Mouse (Mus musculus) olfactory bulb, adult 2 months (tissue): ENCODE measurements at regions not wholly inside any gene's neighbourhood (a gene's known extent, or its start where the extent isn't known, plus 50 kb on each side); places are given as distances from the start of the nearest gene placed in this dataset.

Source experiments
- CTCF ChIP-seq: fragments of 200-500 bp; IDR thresholded peaks from 2 replicates; pipeline ENCODE4 v1.5.1; 2012; ENCODE audit warnings: low read depth, mild to moderate bottlenecking, low read length, moderate library complexity; ENCODE audit not compliant: insufficient read depth
- POLR2A ChIP-seq: fragments of 200-500 bp; IDR thresholded peaks from 2 replicates; pipeline ENCODE4 v1.6.1; 2012; ENCODE audit warnings: mild to moderate bottlenecking, low read depth, low read length, moderate library complexity; ENCODE audit not compliant: insufficient read depth

DNA sequence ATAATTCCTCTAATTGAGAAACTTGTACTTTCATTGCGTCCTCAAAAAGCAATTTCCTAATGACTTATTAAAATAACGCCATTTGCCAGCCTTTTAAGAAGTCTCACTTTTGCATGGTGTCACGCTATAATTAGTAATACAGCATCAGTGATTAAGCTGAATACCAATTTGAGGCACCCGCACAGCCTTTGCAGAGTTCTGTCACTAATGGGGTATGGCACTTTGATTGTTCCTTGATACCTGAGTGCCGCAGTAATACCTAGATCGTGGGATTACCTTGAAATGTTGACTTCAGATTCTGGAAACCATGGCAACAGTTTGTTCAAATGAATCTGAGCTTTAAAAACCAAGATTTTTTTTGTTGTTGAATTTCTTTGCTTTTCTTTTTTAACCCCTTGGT lies 202.7 kb upstream of the Igfbp7 start:
- TF ChIP-seq CTCF (no peak), POLR2A (no peak)
